Mouse (Mus musculus) thymus, postnatal 4 days (tissue): ENCODE measurements at regions not wholly inside any gene's neighbourhood (a gene's known extent, or its start where the extent isn't known, plus 50 kb on each side); places are given as distances from the start of the nearest gene placed in this dataset.

ENCODE experiments used
- DNase-seq: peaks from one replicate; pipeline ENCODE4 v3.0.0; 2021

- DNase-seq = no peak
Measured at GRCm38 (mm10) chr13:37504373-37504772, 159.4 kb downstream of the Ly86 start.

- DNase-seq = no peak
Measured at GRCm38 (mm10) chr13:37505617-37506016, 160.6 kb downstream of the Ly86 start.

DNA sequence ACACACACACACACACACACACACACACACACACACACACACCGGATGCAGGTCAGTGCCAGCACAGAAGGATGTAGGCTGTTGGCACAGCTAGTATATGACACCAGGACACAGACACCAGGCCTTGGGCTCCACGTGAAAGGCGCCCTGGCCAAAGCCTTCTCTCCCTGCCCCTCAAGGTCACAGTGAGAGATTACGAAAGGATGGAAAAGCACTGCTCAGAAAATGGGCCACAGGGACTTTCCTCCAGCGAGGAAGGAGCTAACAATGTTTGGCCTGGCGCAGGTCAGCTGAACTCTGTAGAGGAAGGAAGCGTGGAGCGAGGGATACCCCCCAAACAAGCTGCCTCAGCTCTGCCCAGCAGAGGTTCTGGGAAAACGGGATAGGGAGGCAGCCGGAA, 161.0 kb downstream of the Ly86 start:
- peak; percentile 25 for DNase-seq

DNA sequence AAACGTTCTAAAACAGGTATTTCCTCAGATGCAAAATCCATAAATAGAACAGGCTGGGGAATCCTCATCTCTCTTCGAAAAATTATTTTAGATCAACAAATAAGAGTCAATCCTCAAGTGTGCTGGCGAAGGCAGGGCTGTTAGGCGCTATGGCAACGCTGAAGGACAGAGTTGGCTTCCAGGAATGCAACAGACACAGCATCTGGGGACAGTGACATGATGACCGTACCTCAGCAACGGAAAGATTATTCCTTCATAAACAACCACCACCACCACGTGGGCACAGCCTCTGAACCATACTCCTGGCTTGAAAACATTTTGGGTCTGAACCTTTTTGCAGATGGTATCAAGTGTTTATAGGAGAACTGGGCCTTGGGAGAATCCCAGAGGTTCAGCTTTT, 161.7 kb downstream of the Ly86 start:
- DNase-seq = no peak

DNA sequence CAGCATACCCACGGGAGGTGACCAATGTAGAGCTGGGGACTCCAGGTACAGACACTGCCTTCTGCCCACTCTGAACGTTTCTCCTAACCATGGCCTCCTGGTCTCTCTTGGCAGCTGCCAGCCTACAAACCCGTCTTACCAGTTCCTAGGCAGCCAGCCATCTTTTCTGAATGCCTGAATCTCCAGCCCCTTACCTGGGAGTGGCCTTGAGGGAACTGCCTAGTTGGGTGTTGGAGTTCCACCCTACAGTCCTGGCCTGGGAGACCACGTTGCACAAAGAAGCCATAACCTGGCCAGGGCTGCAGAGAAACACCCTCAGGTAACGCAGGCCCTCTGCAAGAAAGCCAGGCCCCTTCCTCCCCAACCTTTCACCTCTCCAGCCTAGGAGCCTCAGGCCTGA, 162.1 kb downstream of the Ly86 start:
- DNase-seq = no peak

DNA sequence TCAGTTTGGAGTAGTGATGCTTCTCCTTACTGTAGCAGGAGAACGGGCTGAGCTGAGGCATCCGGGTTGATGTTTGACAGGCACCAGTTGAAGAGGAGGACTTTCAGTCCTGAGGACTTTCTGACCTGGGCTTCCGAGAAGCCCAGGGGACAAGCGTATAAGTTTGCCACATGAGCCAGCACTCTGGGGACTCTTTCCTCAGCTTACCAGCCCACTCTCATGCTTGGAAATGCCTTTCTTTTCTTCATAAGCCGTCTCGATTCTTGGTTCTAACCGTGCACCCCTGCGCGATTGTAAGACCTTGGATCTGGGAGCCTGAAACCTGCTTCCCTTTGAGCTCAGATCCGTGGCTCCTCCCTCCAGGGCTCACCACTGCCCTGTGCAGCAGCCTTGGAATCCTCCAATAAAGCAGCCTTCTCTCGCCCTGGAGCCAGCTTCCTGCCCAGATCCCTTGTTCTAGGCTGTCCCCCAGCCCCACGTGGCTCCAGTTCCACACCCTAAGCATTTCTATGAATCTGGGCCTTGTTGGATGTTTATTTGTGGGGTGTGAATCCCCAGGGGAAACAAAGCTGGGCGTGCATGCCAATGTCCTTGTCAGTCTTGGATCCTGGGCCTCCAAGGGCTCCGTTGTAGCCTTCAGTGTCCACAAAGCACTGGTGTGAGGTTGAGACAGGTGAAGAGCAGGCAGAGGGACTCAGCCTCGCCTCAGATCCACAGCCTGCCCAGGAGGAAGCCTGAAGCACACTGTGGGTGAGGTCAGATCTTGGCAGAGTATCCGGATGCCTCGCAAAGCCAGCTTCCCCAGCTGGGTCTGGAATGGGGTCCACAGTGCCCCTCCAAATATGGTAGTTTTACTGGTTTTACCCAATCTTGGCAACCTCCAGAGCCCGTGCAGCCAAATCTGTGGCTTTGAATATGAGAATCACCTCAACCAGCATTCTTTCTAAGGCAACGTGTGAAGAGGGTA, 163.7 kb downstream of the Ly86 start:
- DNase-seq = peak; percentile 23

DNA sequence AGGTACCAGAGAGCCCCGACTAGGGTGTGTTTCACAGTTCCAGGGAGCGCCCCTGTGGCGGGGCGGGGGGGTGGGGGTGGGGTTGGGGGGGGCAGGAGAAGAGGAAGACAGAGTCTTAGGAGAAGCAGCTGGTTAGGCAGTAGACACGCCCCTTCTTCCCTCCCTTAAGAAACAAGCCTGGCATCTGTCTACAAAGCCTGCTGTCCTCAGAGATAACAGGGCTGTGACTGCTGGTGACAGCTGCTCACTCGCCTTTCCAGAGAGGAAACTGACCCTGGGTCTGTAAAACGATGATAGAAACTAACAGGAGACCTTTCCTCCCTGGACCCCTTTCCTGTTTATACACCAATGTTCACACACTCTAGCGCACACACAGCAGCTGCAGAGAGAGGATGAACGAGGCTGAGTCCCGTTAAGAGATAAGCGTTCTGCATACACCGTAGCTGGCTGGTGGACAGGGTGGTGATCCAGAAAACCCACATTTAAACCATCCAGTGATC, 164.4 kb downstream of the Ly86 start:
- DNase-seq = peak; percentile 34

DNA sequence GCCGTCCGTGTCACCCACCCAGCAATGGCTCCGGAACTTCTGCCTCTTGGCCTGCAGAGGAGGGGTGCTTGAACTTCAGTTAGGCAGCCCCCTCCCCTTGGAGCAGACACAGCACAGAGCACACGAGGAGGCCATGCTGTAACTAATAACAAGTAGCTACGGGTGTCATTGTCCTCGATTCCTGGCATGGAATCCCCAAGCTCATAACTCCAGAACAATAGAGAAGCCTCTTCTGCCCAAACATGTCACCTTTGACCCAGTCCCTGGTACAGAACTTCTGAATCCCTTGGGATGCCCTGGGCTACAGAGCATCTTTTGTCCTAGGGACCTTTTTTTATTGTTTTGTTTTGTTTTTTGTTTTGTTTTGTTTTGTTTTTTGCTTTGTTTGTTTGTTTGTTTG, 165.5 kb downstream of the Ly86 start:
- no peak for DNase-seq

DNA sequence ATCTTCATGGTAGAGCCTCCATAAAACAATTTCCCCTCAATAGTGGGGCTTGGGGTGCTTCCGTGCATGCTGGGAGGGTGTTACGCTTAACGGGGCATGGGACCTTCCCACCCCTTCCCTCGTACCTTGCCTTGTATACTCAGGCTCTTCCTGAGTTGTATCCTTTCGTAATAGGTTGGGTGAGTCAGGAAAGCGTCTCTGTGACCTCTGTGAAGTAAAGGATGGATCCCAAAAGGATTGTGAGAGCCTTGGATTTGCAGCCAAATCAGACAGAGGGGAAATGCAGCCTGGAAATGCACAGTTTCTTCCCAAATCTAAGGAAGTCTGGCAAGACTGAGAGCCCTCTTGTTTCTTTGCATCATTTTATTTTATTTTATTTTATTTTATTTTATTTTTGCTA, 166.0 kb downstream of the Ly86 start:
- DNase-seq = no peak

DNA sequence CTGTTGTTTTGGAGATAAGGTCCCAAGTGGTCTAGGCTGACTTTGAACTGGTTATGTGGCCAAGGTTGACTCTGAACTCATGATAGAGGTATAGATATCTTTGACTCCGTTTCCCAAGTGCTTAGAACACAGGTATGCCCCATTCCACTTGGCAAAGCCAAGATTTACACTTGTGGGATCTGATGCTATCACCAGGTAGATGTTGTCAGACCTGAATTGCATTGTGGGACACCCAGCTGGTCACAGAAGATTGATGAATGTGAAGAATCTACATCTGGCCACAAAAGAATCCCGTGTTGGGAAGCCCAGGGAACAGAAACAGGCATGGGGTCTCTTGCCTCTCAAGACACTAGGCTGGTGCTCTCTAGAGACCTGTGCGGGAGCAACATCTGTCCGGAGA, 166.4 kb downstream of the Ly86 start:
- no peak for DNase-seq

GRCm38 (mm10) chr13:37512781-37513180, 167.8 kb downstream of the Ly86 start:
- no peak for DNase-seq

DNA sequence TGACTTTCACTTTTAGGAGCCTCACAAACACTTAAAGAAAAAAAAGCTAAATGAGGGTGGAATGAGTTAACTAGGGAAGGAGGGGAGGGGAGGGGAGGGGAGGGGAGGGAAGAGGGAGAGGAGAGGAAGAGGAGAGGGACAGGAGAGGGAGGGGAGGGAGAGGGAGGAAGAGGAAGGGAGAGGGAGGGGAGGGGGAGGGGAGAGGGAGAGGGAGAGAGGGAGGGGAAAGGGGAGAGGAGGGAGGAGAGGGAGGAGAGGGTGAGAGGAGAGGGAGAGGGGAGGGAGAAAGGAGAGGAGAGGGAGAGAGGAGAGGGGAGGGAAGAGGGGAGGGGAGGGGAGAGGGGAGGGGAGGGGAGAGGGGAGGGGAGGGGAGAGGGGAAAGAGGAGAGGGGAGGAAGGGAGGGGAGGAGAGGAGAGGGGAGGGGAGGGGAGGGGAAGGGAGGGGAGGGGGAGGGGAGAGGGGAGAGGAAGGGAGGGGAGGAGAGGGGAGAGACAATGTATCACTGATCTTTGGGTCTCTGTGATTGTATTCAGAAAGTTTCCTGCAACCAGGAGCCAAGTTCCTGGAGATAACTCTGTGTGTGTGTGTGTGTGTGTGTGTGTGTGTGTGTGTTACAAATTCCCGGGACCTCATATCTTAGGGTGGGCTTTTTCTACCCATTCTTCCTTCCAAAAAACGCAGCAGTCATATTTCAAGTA, 168.3 kb downstream of the Ly86 start:
- DNase-seq = no peak

DNA sequence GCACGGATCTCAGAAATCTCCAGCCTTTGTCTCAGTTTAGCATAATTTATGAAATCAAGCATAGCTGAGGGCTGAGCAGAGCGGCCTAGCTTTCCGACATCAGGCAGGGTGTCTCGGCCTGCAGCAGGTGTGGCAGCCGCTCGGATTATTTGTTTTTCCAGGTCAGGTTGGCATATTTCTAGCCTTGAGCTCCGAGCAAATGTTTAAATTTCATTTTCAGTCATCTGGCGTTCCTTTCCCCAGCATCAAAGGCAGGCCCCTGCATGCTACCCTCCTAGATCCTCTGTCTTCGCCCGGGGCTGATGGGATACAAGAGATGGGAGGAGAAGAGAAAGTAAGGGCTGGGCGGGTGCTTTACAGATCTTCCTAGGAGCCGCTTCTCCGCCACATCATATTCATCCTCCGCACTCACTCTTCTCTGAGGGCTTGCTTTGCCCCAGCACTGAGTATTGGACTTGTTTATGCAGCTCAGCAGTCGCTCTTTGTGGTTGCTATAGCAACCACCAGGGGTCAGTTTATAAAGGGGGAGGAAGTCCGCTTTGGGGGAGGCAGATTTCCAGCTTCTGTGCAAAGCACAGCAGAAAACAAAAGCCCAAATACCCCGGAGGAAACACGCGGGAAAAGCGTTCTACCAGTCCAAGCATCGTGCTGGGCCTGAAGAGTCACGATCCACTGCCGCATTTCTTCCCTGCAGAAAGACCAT, 169.0 kb downstream of the Ly86 start:
- no peak for DNase-seq

DNA sequence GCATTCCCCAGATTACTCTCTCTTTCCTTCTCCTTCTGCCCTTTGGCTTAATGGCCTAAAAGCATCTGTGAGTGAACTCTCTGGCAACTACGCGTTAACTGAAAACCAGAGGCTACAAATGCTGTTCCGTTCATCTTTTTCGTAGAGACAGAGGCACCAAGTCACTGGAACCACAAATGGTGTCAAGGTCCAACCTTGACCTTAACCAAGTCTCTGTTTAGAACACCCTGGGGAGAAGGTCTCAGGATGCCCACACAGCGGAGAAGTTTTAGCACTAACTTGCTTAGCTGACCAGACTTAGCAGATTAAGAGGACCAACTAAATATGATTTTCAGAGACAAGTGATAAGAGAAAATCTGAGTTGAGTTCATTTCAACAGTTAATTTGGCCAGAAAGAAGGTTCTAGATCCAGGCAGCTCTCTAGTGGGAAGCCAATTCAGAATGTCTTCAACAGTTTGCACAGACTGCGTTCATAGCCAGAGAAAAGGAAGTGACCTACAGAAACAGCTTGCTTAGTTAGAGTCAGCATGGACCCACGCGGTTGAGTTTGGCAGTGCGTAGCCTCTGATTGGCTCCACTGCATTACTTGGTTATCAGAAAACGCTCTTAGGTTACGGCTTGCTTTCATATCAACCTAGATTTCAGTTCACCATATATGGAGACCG, 169.8 kb downstream of the Ly86 start:
- no peak for DNase-seq

- DNase-seq = no peak
Measured at GRCm38 (mm10) chr13:37517055-37517807, 172.2 kb downstream of the Ly86 start.

DNA sequence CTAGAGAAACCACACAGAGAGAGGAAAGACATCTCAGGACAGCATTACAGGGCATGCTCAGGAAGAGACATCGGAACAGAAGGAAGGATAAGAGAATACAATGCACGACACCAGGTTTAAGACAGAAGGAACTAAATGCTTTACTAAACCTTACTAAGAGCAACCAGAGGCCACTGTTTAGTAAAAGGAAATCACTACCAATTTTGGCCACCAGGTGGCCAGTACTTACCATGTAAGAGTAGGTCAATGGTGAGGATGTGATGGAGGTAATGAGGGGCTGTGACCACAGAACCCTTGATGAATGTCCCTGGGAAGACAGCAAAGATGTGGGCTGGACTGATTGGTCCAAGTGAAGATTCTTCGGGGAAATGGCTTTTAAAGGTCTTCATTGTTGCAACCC, 174.9 kb downstream of the Ly86 start:
- DNase-seq = peak; percentile 73

DNA sequence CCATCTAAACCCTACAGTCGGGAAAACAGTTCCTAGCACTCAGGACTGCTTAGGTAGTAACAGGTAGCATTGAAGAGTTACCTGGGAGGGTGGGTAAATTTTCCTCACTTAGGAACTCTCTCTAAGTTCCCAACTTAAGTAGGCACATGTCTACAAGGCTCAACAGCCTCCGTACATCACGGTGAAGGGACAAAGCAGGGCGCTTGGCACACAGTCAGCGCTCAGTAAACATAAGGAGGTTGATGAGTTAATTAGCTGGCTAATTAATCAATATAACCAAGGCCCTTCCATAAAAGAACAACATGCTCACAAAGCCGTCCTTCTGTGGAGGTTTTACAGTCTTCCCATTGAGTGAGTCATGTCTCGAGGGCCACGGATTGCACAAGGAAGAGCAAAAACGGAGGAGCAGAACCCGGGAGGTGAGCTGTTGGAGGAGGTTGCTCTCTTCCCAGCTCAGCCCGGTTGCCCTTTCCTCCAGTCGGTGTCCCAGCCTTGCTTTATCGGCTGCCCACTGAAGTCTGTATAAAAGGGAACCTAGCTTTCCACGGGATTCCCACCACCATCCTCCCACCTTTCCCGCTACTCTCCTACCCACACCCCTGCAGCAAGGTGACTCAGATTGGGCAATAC, 180.2 kb downstream of the Ly86 start:
- no peak for DNase-seq

DNA sequence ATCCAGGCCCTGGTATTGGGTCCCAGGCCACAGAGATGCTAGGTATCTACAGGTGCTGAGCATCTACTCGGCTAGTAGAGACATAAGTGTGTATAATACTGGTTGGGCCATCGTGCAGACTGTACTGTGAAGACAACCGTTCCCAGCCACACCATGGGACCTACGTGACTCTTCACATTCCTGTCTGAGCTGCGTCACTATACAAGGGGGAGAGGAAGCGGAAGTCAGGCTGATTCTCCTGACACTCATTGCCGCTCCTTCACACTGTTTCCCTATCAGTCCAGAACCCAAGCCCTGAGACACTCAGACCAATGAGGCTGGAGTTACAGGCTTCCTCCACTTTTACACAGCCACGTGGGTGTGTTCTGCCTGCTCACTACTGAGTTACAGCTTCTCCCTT, 181.1 kb downstream of the Ly86 start:
- DNase-seq = no peak

GRCm38 (mm10) chr13:37528380-37528779, 183.4 kb downstream of the Ly86 start:
- DNase-seq = no peak

GRCm38 (mm10) chr13:37528876-37529275, 183.9 kb downstream of the Ly86 start:
- no peak for DNase-seq

- no peak for DNase-seq
Measured at GRCm38 (mm10) chr13:37531512-37532183, 186.6 kb downstream of the Ly86 start.
